In genomic region chr2:165791026-165791425, GRCm38 (mm10) we compare ENCODE assay signal across 11 mouse cellular contexts.
A peak's percentile ranks its signal among the peaks of the same experiment; 100 is the strongest.
DNase-seq lines count a peak whose midpoint lies in the region; ATAC-seq lines count a peak whose summit lies in the region.
"Had no signal": no experiment of that assay in that cellular context is flagged by ENCODE, and none has a peak within 500 bp of the region (broad histone marks: within the 10 kb centered on the region; RNA-seq: fewer than 3 reads in every experiment).

No protein-coding gene starts in this region.

- H3K4me3 ChIP-seq in midbrain, embryonic 11.5 days (ENCODE audit: low read depth, low read length), result no peak overlapping the region
- H3K4me3 ChIP-seq in midbrain, embryonic 10.5 days, result no peak overlapping the region
- H3K4me3 ChIP-seq in hindbrain, embryonic 12.5 days, result no peak overlapping the region
- H3K4me3 ChIP-seq in neural tube, embryonic 14.5 days (ENCODE audit: low read depth, low read length), result no peak overlapping the region
- H3K4me3 ChIP-seq: layer of hippocampus, adult 2 months; limb, embryonic 13.5 days had no signal

- no peak for DNase-seq in midbrain, embryonic 11.5 days (ENCODE audit: low spot score, missing footprints)
- no peak for DNase-seq in midbrain, embryonic 10.5 days (ENCODE audit: low spot score)
- DNase-seq in adrenal gland, postnatal 36 days, result peak; percentile 23 to 56
- DNase-seq in natural killer cell, adult 2 months (ENCODE audit: low spot score in 2 of 2), result no peak
- DNase-seq in spleen, postnatal 36 days (ENCODE audit: low spot score in 2 of 2), result no peak
- DNase-seq: heart, adult 11 months; right cerebral cortex, postnatal 25 days had no signal

- no peaks in the 10 kb centered on the region for H3K27me3 ChIP-seq in midbrain, embryonic 11.5 days (ENCODE audit: control insufficient read depth, insufficient read depth, low read length)
- H3K27me3 ChIP-seq in midbrain, embryonic 10.5 days (ENCODE audit: low read depth, poor library complexity, severe bottlenecking), result no peaks in the 10 kb centered on the region
- no peaks in the 10 kb centered on the region for H3K27me3 ChIP-seq in hindbrain, embryonic 12.5 days
- no peaks in the 10 kb centered on the region for H3K27me3 ChIP-seq in neural tube, embryonic 14.5 days (ENCODE audit: control insufficient read depth, insufficient read depth, low read length)
- H3K27me3 ChIP-seq: limb, embryonic 13.5 days had no signal

- 67% methylated on average over 7 of the region's 7 CpGs for WGBS in midbrain, embryonic 11.5 days
- 67% methylated on average over 7 of the region's 7 CpGs for WGBS in midbrain, embryonic 10.5 days
- WGBS in hindbrain, embryonic 12.5 days, result 52% methylated on average over 7 of the region's 7 CpGs
- WGBS in neural tube, embryonic 14.5 days, result 34% methylated on average over 7 of the region's 7 CpGs

- no peak overlapping the region for H3K4me2 ChIP-seq in midbrain, embryonic 11.5 days
- no peak overlapping the region for H3K4me2 ChIP-seq in hindbrain, embryonic 12.5 days (replicated peaks)
- H3K4me2 ChIP-seq in neural tube, embryonic 14.5 days (ENCODE audit: low read depth, low read length), result no peak overlapping the region
- H3K4me2 ChIP-seq: limb, embryonic 13.5 days had no signal

- H3K9ac ChIP-seq in midbrain, embryonic 11.5 days (ENCODE audit: low read length), result no peak overlapping the region
- no peak overlapping the region for H3K9ac ChIP-seq in hindbrain, embryonic 12.5 days
- H3K9ac ChIP-seq in neural tube, embryonic 14.5 days (replicated peaks; ENCODE audit: low read depth, low read length), result no peak overlapping the region
- H3K9ac ChIP-seq: limb, embryonic 13.5 days had no signal

- ATAC-seq in midbrain, embryonic 11.5 days (ENCODE audit: low FRiP score), result peak; percentile 44; the same call in 1 of the 2 replicates
- peak; percentile 75 for ATAC-seq in hindbrain, embryonic 12.5 days (ENCODE audit: low FRiP score)
- ATAC-seq in neural tube, embryonic 14.5 days (ENCODE audit: low read depth), result 0 out of 2 replicates have a peak, but pooled peaks have one; percentile 32

- H3K9me3 ChIP-seq in midbrain, embryonic 11.5 days (ENCODE audit: control insufficient read depth, low read length), result no peaks in the 10 kb centered on the region
- no peaks in the 10 kb centered on the region for H3K9me3 ChIP-seq in midbrain, embryonic 10.5 days (replicated peaks)
- H3K9me3 ChIP-seq in hindbrain, embryonic 12.5 days (replicated peaks), result no peaks in the 10 kb centered on the region
- no peaks in the 10 kb centered on the region for H3K9me3 ChIP-seq in neural tube, embryonic 14.5 days (ENCODE audit: control insufficient read depth, low read length)
- H3K9me3 ChIP-seq: limb, embryonic 13.5 days had no signal

- peaks cover 33% of the 10 kb centered on the region for H3K36me3 ChIP-seq in midbrain, embryonic 11.5 days (ENCODE audit: control insufficient read depth, insufficient read depth, low read length)
- peaks cover 96% of the 10 kb centered on the region for H3K36me3 ChIP-seq in midbrain, embryonic 10.5 days
- peaks cover 81% of the 10 kb centered on the region for H3K36me3 ChIP-seq in hindbrain, embryonic 12.5 days
- peaks cover 62% of the 10 kb centered on the region for H3K36me3 ChIP-seq in neural tube, embryonic 14.5 days (ENCODE audit: control insufficient read depth, insufficient read depth, low read length)

- H3K27ac ChIP-seq in midbrain, embryonic 11.5 days (ENCODE audit: low read depth, low read length), result peak overlapping the region; percentile 25; the same call in 1 of the 2 replicates
- no peak overlapping the region for H3K27ac ChIP-seq in midbrain, embryonic 10.5 days (replicated peaks)
- peak overlapping the region; percentile 68 for H3K27ac ChIP-seq in hindbrain, embryonic 12.5 days
- no peak overlapping the region for H3K27ac ChIP-seq in neural tube, embryonic 14.5 days (ENCODE audit: low read depth, low read length)
- H3K27ac ChIP-seq: layer of hippocampus, adult 2 months; limb, embryonic 13.5 days had no signal

- H3K4me1 ChIP-seq in midbrain, embryonic 11.5 days (ENCODE audit: control insufficient read depth, insufficient read depth, low read length), result peaks cover 6% of the 10 kb centered on the region; the same call in 1 of the 2 replicates
- peaks cover 8% of the 10 kb centered on the region for H3K4me1 ChIP-seq in midbrain, embryonic 10.5 days
- peaks cover 22% of the 10 kb centered on the region for H3K4me1 ChIP-seq in hindbrain, embryonic 12.5 days
- peaks cover 10% of the 10 kb centered on the region; the same call in 1 of the 2 replicates for H3K4me1 ChIP-seq in neural tube, embryonic 14.5 days (ENCODE audit: control insufficient read depth, insufficient read depth, low read length)
- H3K4me1 ChIP-seq: limb, embryonic 13.5 days had no signal

Comparison
In these comparisons a context has a peak if more than half of its experiments do, and no peak if none do; other contexts are left out.
1. H3K27ac ChIP-seq: peak in midbrain, embryonic 11.5 days (single experiment) and hindbrain, embryonic 12.5 days (single experiment); none in midbrain, embryonic 10.5 days (single experiment) and neural tube, embryonic 14.5 days (single experiment).
2. DNase-seq: peak in adrenal gland, postnatal 36 days (2 of 2); none in midbrain, embryonic 11.5 days (single experiment), midbrain, embryonic 10.5 days (single experiment), natural killer cell, adult 2 months (0 of 2) and spleen, postnatal 36 days (0 of 2).
3. Peak in every context shown above with its lines, with median percentiles within 50 percentile points of each other: ATAC-seq.